32 mouse cellular contexts compared by ENCODE assay signal in genomic region chr17:12708398-12708797, GRCm38 (mm10). TPM values are rescaled to one million over a fixed set of nuclear protein-coding genes. Genes with fewer than 3 reads are reported as not detected.
"Had no signal": no experiment of that assay in that cellular context is flagged by ENCODE, and none has a peak within 500 bp of the region (broad histone marks: within the 10 kb centered on the region; RNA-seq: fewer than 3 reads in every experiment).

No protein-coding gene starts in this region.

- DNase-seq: layer of hippocampus, postnatal 36 days; left cerebral cortex, postnatal 4 days; lung, adult 18-20 months; lung, adult 2 months; lung, embryonic 14.5 days; lung, postnatal 10 days; lung, postnatal 14 days; lung, postnatal 36 days; lung, postnatal 4 days; midbrain, embryonic 14.5 days had no signal

- H3K4me3 ChIP-seq: left cerebral cortex, adult 2 months; limb, embryonic 10.5 days; limb, embryonic 12.5 days; limb, embryonic 13.5 days; limb, embryonic 15.5 days; liver, embryonic 15.5 days; lung, embryonic 15.5 days; megakaryocyte, embryonic 14.5 days; midbrain, embryonic 10.5 days; midbrain, embryonic 12.5 days; midbrain, embryonic 13.5 days; midbrain, embryonic 15.5 days; myocyte; neural tube, embryonic 12.5 days had no signal

- H3K27me3 ChIP-seq: limb, embryonic 12.5 days; limb, embryonic 13.5 days; limb, embryonic 15.5 days; liver, embryonic 15.5 days; lung, embryonic 15.5 days; midbrain, embryonic 12.5 days; midbrain, embryonic 13.5 days; midbrain, embryonic 15.5 days; neural tube, embryonic 12.5 days had no signal

- H3K4me2 ChIP-seq: limb, embryonic 12.5 days; limb, embryonic 13.5 days; limb, embryonic 15.5 days; liver, embryonic 15.5 days; lung, embryonic 14.5 days; lung, embryonic 15.5 days; midbrain, embryonic 11.5 days; midbrain, embryonic 12.5 days; midbrain, embryonic 13.5 days; midbrain, embryonic 15.5 days; neural tube, embryonic 12.5 days had no signal

- H3K27ac ChIP-seq: left cerebral cortex, adult 2 months; limb, embryonic 10.5 days; limb, embryonic 12.5 days; limb, embryonic 13.5 days; limb, embryonic 15.5 days; liver, embryonic 14.5 days; liver, embryonic 15.5 days; lung, embryonic 15.5 days; macrophage; midbrain, embryonic 10.5 days; midbrain, embryonic 12.5 days; midbrain, embryonic 13.5 days; midbrain, embryonic 15.5 days; neural tube, embryonic 12.5 days had no signal

- H3K4me1 ChIP-seq: liver, embryonic 15.5 days; midbrain, embryonic 10.5 days; midbrain, embryonic 12.5 days; midbrain, embryonic 13.5 days; midbrain, embryonic 15.5 days; neural tube, embryonic 12.5 days had no signal

- H3K9me3 ChIP-seq: limb, embryonic 10.5 days; limb, embryonic 12.5 days; limb, embryonic 13.5 days; limb, embryonic 15.5 days; liver, embryonic 15.5 days; lung, embryonic 15.5 days; megakaryocyte, embryonic 14.5 days; midbrain, embryonic 10.5 days; midbrain, embryonic 12.5 days; midbrain, embryonic 13.5 days; midbrain, embryonic 15.5 days; neural tube, embryonic 12.5 days had no signal

- ATAC-seq: lung, postnatal 0 days; midbrain, embryonic 13.5 days; midbrain, embryonic 15.5 days; midbrain, embryonic 16.5 days had no signal

- H3K9ac ChIP-seq: limb, embryonic 12.5 days; limb, embryonic 13.5 days; limb, embryonic 15.5 days; liver, embryonic 14.5 days; liver, embryonic 15.5 days; lung, embryonic 14.5 days; lung, embryonic 15.5 days; midbrain, embryonic 12.5 days; midbrain, embryonic 13.5 days; midbrain, embryonic 15.5 days; neural tube, embryonic 12.5 days had no signal

RNA-seq across cellular contexts. Expression of gene Slc22a1, which starts 32.8 kb away (rescaled TPM):
- polyA plus RNA-seq: limb, embryonic 10.5 days; limb, embryonic 11.5 days; limb, embryonic 12.5 days; limb, embryonic 15.5 days; macrophage; midbrain, embryonic 10.5 days; midbrain, embryonic 11.5 days; midbrain, embryonic 12.5 days; midbrain, embryonic 13.5 days; midbrain, embryonic 14.5 days; midbrain, embryonic 15.5 days; midbrain, embryonic 16.5 days; midbrain, postnatal 0 days; myocyte; neural tube, embryonic 11.5 days; neural tube, embryonic 12.5 days had no signal
